Mouse (Mus musculus): ENCODE data around the gene Tomm20l. TPM values are rescaled to one million over a fixed set of nuclear protein-coding genes. Genes with fewer than 3 reads are reported as not detected.

Tomm20l gene
- polyA plus RNA-seq, 1 experiment from 2014 or later, result 0.65 TPM

- no peaks in the 10 kb centered on the region for H3K9me3 ChIP-seq
- no peaks in the 10 kb centered on the region for H3K27me3 ChIP-seq
- H3K27ac ChIP-seq, result no peak overlapping the region
- no peaks in the 10 kb centered on the region for H3K4me1 ChIP-seq
- H3K4me2 ChIP-seq, result no peak overlapping the region
- H3K4me3 ChIP-seq, result no peak overlapping the region
- WGBS, result 93% methylated on average over 9 of the region's 9 CpGs
- H3K9ac ChIP-seq, result no peak overlapping the region
- no peak for ATAC-seq (ENCODE audit: borderline replicate concordance, extremely low read depth, low FRiP score, low TSS enrichment)
- H3K36me3 ChIP-seq, result peaks cover 52% of the 10 kb centered on the region
Measured at GRCm38 (mm10) chr12:71164410-71164809, 53.2 kb downstream of the Tomm20l start.

GRCm38 (mm10) chr12:71169911-71170310 lies 58.7 kb downstream of the Tomm20l start:
- Histone ChIP-seq H3K36me3 (peaks cover 48% of the 10 kb centered on the region), H3K9me3 (no peaks in the 10 kb centered on the region), H3K4me2 (no peak overlapping the region), H3K27ac (no peak overlapping the region), H3K4me3 (no peak overlapping the region), H3K9ac (no peak overlapping the region), H3K27me3 (no peaks in the 10 kb centered on the region), H3K4me1 (no peaks in the 10 kb centered on the region)
- no peak for ATAC-seq (ENCODE audit: borderline replicate concordance, extremely low read depth, low FRiP score, low TSS enrichment)
- 76% methylated on average over 1 of the region's 1 CpGs for WGBS

Other genes with a start within 250 kb of the Tomm20l start
- gene Actr10, start 173.6 kb upstream of the Tomm20l start, polyA plus RNA-seq (2015; fragmentation: Nextera tagmentation; extraction: Ambion mirVana), result 232 and 240 TPM in 2 replicates
- 651 and 672 TPM in 2 replicates for gene Psma3, start 136.8 kb upstream of the Tomm20l start, polyA plus RNA-seq (2015; fragmentation: Nextera tagmentation; extraction: Ambion mirVana)
- gene Arid4a, start 95.4 kb upstream of the Tomm20l start, polyA plus RNA-seq (2015; fragmentation: Nextera tagmentation; extraction: Ambion mirVana), result 39.6 and 39.8 TPM in 2 replicates
- gene Timm9, start 25.3 kb downstream of the Tomm20l start, polyA plus RNA-seq (2015; fragmentation: Nextera tagmentation; extraction: Ambion mirVana), result 66.9 and 67.0 TPM in 2 replicates
- gene 2700049A03Rik, start 25.4 kb downstream of the Tomm20l start, polyA plus RNA-seq (2015; fragmentation: Nextera tagmentation; extraction: Ambion mirVana), result 14.5 and 14.7 TPM in 2 replicates
- gene Dact1, start 198.5 kb downstream of the Tomm20l start, polyA plus RNA-seq (2015; fragmentation: Nextera tagmentation; extraction: Ambion mirVana), result 9.6 and 10.2 TPM in 2 replicates